Mouse (Mus musculus) hindbrain, embryonic 16.5 days (tissue): ENCODE measurements around the gene Fam114a1. TPM values are rescaled to one million over a fixed set of nuclear protein-coding genes. Genes with fewer than 3 reads are reported as not detected.

Experiments
- ATAC-seq: fragments of 200-750 bp; cut with Nextera tagmentation; 2 replicates; pipeline ENCODE4 v1.8.0; 2017; ENCODE audit warnings: moderate TSS enrichment, moderate library complexity
- H3K27ac ChIP-seq: fragments of 300-500 bp; sonication (generic); 2 replicates; pipeline ENCODE4 v1.5.1; 2014; ENCODE audit warnings: low read depth, mild to moderate bottlenecking, control low read depth, low read length, moderate library complexity
- H3K27me3 ChIP-seq: fragments of 300-500 bp; sonication (generic); replicated peaks from 2 replicates; pipeline ENCODE4 v1.6.1; 2014; ENCODE audit warnings: low read length; ENCODE audit not compliant: control insufficient read depth, insufficient read depth
- H3K36me3 ChIP-seq: fragments of 300-500 bp; sonication (generic); 2 replicates; pipeline ENCODE4 v1.6.1; 2014; ENCODE audit warnings: mild to moderate bottlenecking, low read length, moderate library complexity, mixed read lengths; ENCODE audit not compliant: control insufficient read depth, insufficient read depth
- H3K4me1 ChIP-seq: fragments of 300-500 bp; sonication (generic); 2 replicates; pipeline ENCODE4 v1.6.1; 2014; ENCODE audit warnings: low read depth, low read length; ENCODE audit not compliant: control insufficient read depth, insufficient read depth
- H3K4me2 ChIP-seq: fragments of 300-500 bp; sonication (generic); 2 replicates; pipeline ENCODE4 v1.6.1; 2014; ENCODE audit warnings: mild to moderate bottlenecking, low read length, control low read depth, moderate library complexity
- H3K4me3 ChIP-seq: fragments of 300-500 bp; sonication (generic); 2 replicates; pipeline ENCODE4 v1.5.1; 2014; ENCODE audit warnings: mild to moderate bottlenecking, low read length, control low read depth, moderate library complexity
- H3K9ac ChIP-seq: fragments of 300-500 bp; sonication (generic); 2 replicates; pipeline ENCODE4 v1.6.1; 2014; ENCODE audit warnings: low read depth, mild to moderate bottlenecking, control low read depth, low read length, moderate library complexity
- H3K9me3 ChIP-seq: fragments of 300-500 bp; sonication (generic); 2 replicates; pipeline ENCODE4 v1.6.1; 2014; ENCODE audit warnings: mild to moderate bottlenecking, low read length, moderate library complexity; ENCODE audit not compliant: control insufficient read depth
- WGBS: fragments of 180-500 bp; shearing (Covaris S2); extraction: QIAGEN DNeasy Blood & Tissue Kit; methylation state at CpG from one replicate; pipeline ENCODE4 v1.1.7; 2014; 5-methylcytosine and 5-hydroxymethylcytosine counted together
- polyA plus RNA-seq: library from polyadenylated mRNA; unstranded; fragments of >200 nt; fragmentation: Nextera tagmentation; extraction: Ambion mirVana; gene quantifications from 2 replicates; pipeline ENCODE4 v1.2.1, GENCODE M21; 2015

Fam114a1 gene
- polyA plus RNA-seq, 1 experiment from 2014 or later, result 9.6 TPM

- no peaks in the 10 kb centered on the region for H3K9me3 ChIP-seq
- no peak overlapping the region for H3K27ac ChIP-seq
- H3K27me3 ChIP-seq, result no peaks in the 10 kb centered on the region
- no peak for ATAC-seq
- no peak overlapping the region for H3K4me2 ChIP-seq
- no peaks in the 10 kb centered on the region for H3K36me3 ChIP-seq
- H3K4me1 ChIP-seq, result no peaks in the 10 kb centered on the region; the same call in 1 of the 2 replicates
- WGBS, result 94% methylated on average over 2 of the region's 2 CpGs
- H3K9ac ChIP-seq, result no peak overlapping the region
- no peak overlapping the region for H3K4me3 ChIP-seq
These were observed 25.5 kb downstream of the Fam114a1 start for GRCm38 (mm10) chr5:64995408-64995807.

- H3K27ac ChIP-seq, result peak overlapping the region; percentile 60; the same call in 1 of the 2 replicates
- no peaks in the 10 kb centered on the region for H3K9me3 ChIP-seq
- no peak overlapping the region for H3K4me2 ChIP-seq
- 53% methylated on average over 10 of the region's 10 CpGs for WGBS
- H3K9ac ChIP-seq, result peak overlapping the region; percentile 51; the same call in 1 of the 2 replicates
- H3K36me3 ChIP-seq, result no peaks in the 10 kb centered on the region
- no peak overlapping the region for H3K4me3 ChIP-seq
- H3K4me1 ChIP-seq, result peaks cover 2% of the 10 kb centered on the region; the same call in 1 of the 2 replicates
- peak; percentile 76 for ATAC-seq
- no peaks in the 10 kb centered on the region for H3K27me3 ChIP-seq
These were observed 33.3 kb downstream of the Fam114a1 start for GRCm38 (mm10) chr5:65002940-65003824.

- no peaks in the 10 kb centered on the region for H3K9me3 ChIP-seq
- no peak overlapping the region for H3K4me3 ChIP-seq
- H3K27ac ChIP-seq, result no peak overlapping the region
- H3K4me1 ChIP-seq, result peaks cover 2% of the 10 kb centered on the region; the same call in 1 of the 2 replicates
- no peaks in the 10 kb centered on the region for H3K27me3 ChIP-seq
- no peak for ATAC-seq
- H3K4me2 ChIP-seq, result no peak overlapping the region
- WGBS, result 54% methylated on average over 7 of the region's 7 CpGs
- H3K9ac ChIP-seq, result no peak overlapping the region
- no peaks in the 10 kb centered on the region for H3K36me3 ChIP-seq
These were observed 34.2 kb downstream of the Fam114a1 start for GRCm38 (mm10) chr5:65003946-65004535.

- 91% methylated on average over 4 of the region's 4 CpGs for WGBS
- Histone ChIP-seq H3K9ac (no peak overlapping the region), H3K4me1 (peaks cover 2% of the 10 kb centered on the region; the same call in 1 of the 2 replicates), H3K4me2 (no peak overlapping the region), H3K27me3 (no peaks in the 10 kb centered on the region), H3K9me3 (no peaks in the 10 kb centered on the region), H3K4me3 (no peak overlapping the region), H3K27ac (no peak overlapping the region), H3K36me3 (no peaks in the 10 kb centered on the region)
- no peak for ATAC-seq
These were observed 35.4 kb downstream of the Fam114a1 start for GRCm38 (mm10) chr5:65005251-65005650.

- ATAC-seq, result no peak
- no peaks in the 10 kb centered on the region for H3K27me3 ChIP-seq
- no peak overlapping the region for H3K4me3 ChIP-seq
- no peak overlapping the region for H3K9ac ChIP-seq
- no peak overlapping the region for H3K27ac ChIP-seq
- H3K4me2 ChIP-seq, result no peak overlapping the region
- WGBS, result 35% methylated on average over 4 of the region's 4 CpGs
- H3K4me1 ChIP-seq, result peaks cover 2% of the 10 kb centered on the region; the same call in 1 of the 2 replicates
- no peaks in the 10 kb centered on the region for H3K9me3 ChIP-seq
- no peaks in the 10 kb centered on the region for H3K36me3 ChIP-seq
These were observed 36.2 kb downstream of the Fam114a1 start for GRCm38 (mm10) chr5:65006011-65006491.

GRCm38 (mm10) chr5:65011901-65012573, 42.2 kb downstream of the Fam114a1 start:
- no peaks in the 10 kb centered on the region for H3K4me1 ChIP-seq
- ATAC-seq, result no peak
- 85% methylated on average over 7 of the region's 7 CpGs for WGBS
- H3K4me2 ChIP-seq, result no peak overlapping the region
- H3K9me3 ChIP-seq, result no peaks in the 10 kb centered on the region
- no peaks in the 10 kb centered on the region for H3K36me3 ChIP-seq
- no peak overlapping the region for H3K9ac ChIP-seq
- H3K27me3 ChIP-seq, result no peaks in the 10 kb centered on the region
- H3K27ac ChIP-seq, result no peak overlapping the region
- no peak overlapping the region for H3K4me3 ChIP-seq

- 91% methylated on average over 3 of the region's 3 CpGs for WGBS
- peaks cover 7% of the 10 kb centered on the region; the same call in 1 of the 2 replicates for H3K4me1 ChIP-seq
- no peak overlapping the region for H3K4me3 ChIP-seq
- no peak for ATAC-seq
- no peaks in the 10 kb centered on the region for H3K36me3 ChIP-seq
- no peaks in the 10 kb centered on the region for H3K9me3 ChIP-seq
- no peak overlapping the region for H3K4me2 ChIP-seq
- no peak overlapping the region for H3K9ac ChIP-seq
- H3K27me3 ChIP-seq, result no peaks in the 10 kb centered on the region
- H3K27ac ChIP-seq, result no peak overlapping the region
These were observed 45.6 kb downstream of the Fam114a1 start for GRCm38 (mm10) chr5:65015508-65015907.

- Histone ChIP-seq H3K4me3 (no peak overlapping the region), H3K4me2 (no peak overlapping the region), H3K4me1 (peaks cover 7% of the 10 kb centered on the region; the same call in 1 of the 2 replicates), H3K27me3 (no peaks in the 10 kb centered on the region), H3K27ac (no peak overlapping the region; the same call in 1 of the 2 replicates), H3K9me3 (no peaks in the 10 kb centered on the region), H3K36me3 (no peaks in the 10 kb centered on the region), H3K9ac (no peak overlapping the region)
- ATAC-seq, result no peak
- 76% methylated on average over 8 of the region's 8 CpGs for WGBS
These were observed 49.2 kb downstream of the Fam114a1 start for GRCm38 (mm10) chr5:65019109-65019508.
